Mouse (Mus musculus) macrophage (primary cell): Measurements from ENCODE around the gene Slc7a7. TPM values are rescaled to one million over a fixed set of nuclear protein-coding genes. Genes with fewer than 3 reads are reported as not detected.

Source experiments
- H3K27ac ChIP-seq: fragments of 350-480 bp; formaldehyde crosslinking; 2 replicates; pipeline ENCODE4 v1.9.0; 2021
- H3K36me3 ChIP-seq: fragments of 350-480 bp; formaldehyde crosslinking; 2 replicates; pipeline ENCODE4 v1.9.0; 2021; ENCODE audit errors: inconsistent target
- H3K4me3 ChIP-seq: fragments of 350-480 bp; formaldehyde crosslinking; 2 replicates; pipeline ENCODE4 v1.9.0; 2021; ENCODE audit errors: inconsistent target
- H3K79me2 ChIP-seq: fragments of 350-480 bp; formaldehyde crosslinking; 2 replicates; pipeline ENCODE4 v1.9.0; 2021; ENCODE audit errors: inconsistent target
- WGBS: methylation state at CpG from one replicate; pipeline ENCODE4 v1.1.7; 2026; ENCODE audit warnings: inconsistent platforms; ENCODE audit not compliant: missing documents; 5-methylcytosine and 5-hydroxymethylcytosine counted together
- polyA plus RNA-seq: library from polyadenylated mRNA; stranded (reverse); fragments of 250-400 nt; gene quantifications from 3 replicates; pipeline ENCODE4 v1.2.4, GENCODE M21; 2018; ENCODE audit warnings: inconsistent platforms
- total RNA-seq, 78 experiments: library from RNA; depleted of rRNA; stranded (reverse); fragments of 250-400 nt; gene quantifications; 1 replicate in 9 of 78; 2 replicates in 24 of 78; 3 replicates in 43 of 78; 4 replicates in 2 of 78; pipeline ENCODE4 v1.2.4; 2018; ENCODE audit warnings: inconsistent platforms in 56 of 78

Gene Slc7a7
- 10 to 100 TPM; 15.0 to 82.0 (median 43.4) TPM for total RNA-seq (2018; cell fraction: chromatin; rRNA removed)
- total RNA-seq (2018; cell fraction: cytosol; rRNA removed), result 100 to 1,000 TPM in 1 of 26 experiments, 10 to 100 TPM in 25; 33.4 to 102 (median 60.1) TPM
- total RNA-seq (2018; cell fraction: nucleus; rRNA removed), result 10 to 100 TPM; 31.1 to 77.3 (median 52.1) TPM
- 39.3 to 48.7 TPM (median 48.3 TPM) in 3 replicates for polyA plus RNA-seq

- Histone ChIP-seq H3K27ac (no peak within 1 kb of the TSS), H3K4me3 (no peak within 1 kb of the TSS)
Measured at GRCm38 (mm10) chr14:54417623-54418081, at the start of gene Slc7a7. Slc7a7 (minus strand) TSS chr14:54417780.

GRCm38 (mm10) chr14:54464293-54465005, 46.9 kb upstream of the Slc7a7 start:
- WGBS, result under 1% methylated on average over 43 of the region's 57 CpGs
- Histone ChIP-seq H3K27ac (no peak overlapping the region), H3K4me3 (peak overlapping the region; percentile 37), H3K79me2 (no peaks in the 10 kb centered on the region; the same call in 1 of the 2 replicates), H3K36me3 (peaks cover 33% of the 10 kb centered on the region)

More at GRCm38 (mm10) chr14:54417623-54418081, at the start of gene Slc7a7:
- 41% methylated on average over 19 of the region's 19 CpGs for WGBS
- Histone ChIP-seq H3K79me2 (no peaks in the 10 kb centered on the region), H3K36me3 (no peaks in the 10 kb centered on the region)

- Histone ChIP-seq H3K4me3 (peak within 1 kb of the TSS; percentile 43), H3K27ac (peak within 1 kb of the TSS; percentile 39), H3K36me3 (peaks cover 28% of the 10 kb centered on the region), H3K79me2 (no peaks in the 10 kb centered on the region; the same call in 1 of the 2 replicates)
- 0% methylated on average over 22 of the region's 35 CpGs for WGBS
Measured at GRCm38 (mm10) chr14:54463959-54464292, 46.3 kb upstream of the Slc7a7 start, which contains the start of gene Lrp10. Lrp10 (plus strand) TSS chr14:54464137.

- Histone ChIP-seq H3K27ac (peak overlapping the region; percentile 39), H3K4me3 (peak overlapping the region; percentile 43), H3K79me2 (no peaks in the 10 kb centered on the region; the same call in 1 of the 2 replicates), H3K36me3 (peaks cover 22% of the 10 kb centered on the region)
- 1% methylated on average over 12 of the region's 12 CpGs for WGBS
Measured at GRCm38 (mm10) chr14:54463108-54463958, 45.8 kb upstream of the Slc7a7 start.

- H3K79me2 ChIP-seq, result no peaks in the 10 kb centered on the region; the same call in 1 of the 2 replicates
- peaks cover 10% of the 10 kb centered on the region for H3K36me3 ChIP-seq
- no peak overlapping the region for H3K27ac ChIP-seq
- WGBS, result 87% methylated on average over 4 of the region's 4 CpGs
- H3K4me3 ChIP-seq, result no peak overlapping the region
Measured at GRCm38 (mm10) chr14:54462146-54462545, 44.6 kb upstream of the Slc7a7 start.

DNA sequence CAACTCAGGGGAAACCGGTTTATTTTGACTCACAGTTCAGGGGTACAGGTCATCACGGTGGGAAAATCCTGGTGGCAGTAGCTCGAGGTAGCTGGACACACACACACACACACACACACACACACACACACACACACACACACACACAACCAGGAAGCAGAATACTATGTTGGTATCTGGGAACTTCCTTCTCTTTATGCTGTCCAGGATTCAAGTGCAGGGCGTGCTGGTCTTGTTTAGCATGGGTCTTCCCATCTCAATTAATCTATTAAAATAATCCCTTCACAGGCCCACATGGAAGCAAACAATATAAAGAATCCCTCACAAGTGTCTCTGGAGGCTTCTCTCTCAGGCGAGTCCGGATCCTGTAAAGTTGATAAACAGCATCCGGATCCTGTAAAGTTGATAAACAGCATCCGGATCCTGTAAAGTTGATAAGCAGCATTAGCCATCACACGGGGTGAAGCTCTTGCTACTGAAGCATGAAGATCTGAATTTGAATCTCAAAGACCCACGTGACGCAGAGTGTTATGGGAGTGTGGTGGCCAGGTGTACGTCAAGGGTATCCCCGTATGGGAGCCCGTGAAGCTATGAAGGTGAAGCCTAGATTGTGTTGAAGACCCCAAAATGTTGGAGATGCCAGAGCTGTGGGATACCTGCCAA, 40.5 kb upstream of the Slc7a7 start:
- 96% methylated on average over 11 of the region's 14 CpGs for WGBS
- no peak overlapping the region for H3K27ac ChIP-seq
- H3K36me3 ChIP-seq, result no peaks in the 10 kb centered on the region
- H3K4me3 ChIP-seq, result no peak overlapping the region
- no peaks in the 10 kb centered on the region for H3K79me2 ChIP-seq

- no peak overlapping the region for H3K4me3 ChIP-seq
- H3K79me2 ChIP-seq, result no peaks in the 10 kb centered on the region
- no peak overlapping the region for H3K27ac ChIP-seq
- WGBS, result 84% methylated on average over 11 of the region's 11 CpGs
- H3K36me3 ChIP-seq, result no peaks in the 10 kb centered on the region
Measured at GRCm38 (mm10) chr14:54454669-54455528, 37.3 kb upstream of the Slc7a7 start.

- Histone ChIP-seq H3K27ac (no peak overlapping the region), H3K79me2 (no peaks in the 10 kb centered on the region), H3K36me3 (no peaks in the 10 kb centered on the region), H3K4me3 (no peak overlapping the region)
- 93% methylated on average over 8 of the region's 9 CpGs for WGBS
Measured at GRCm38 (mm10) chr14:54453566-54453965, 36.0 kb upstream of the Slc7a7 start.

DNA sequence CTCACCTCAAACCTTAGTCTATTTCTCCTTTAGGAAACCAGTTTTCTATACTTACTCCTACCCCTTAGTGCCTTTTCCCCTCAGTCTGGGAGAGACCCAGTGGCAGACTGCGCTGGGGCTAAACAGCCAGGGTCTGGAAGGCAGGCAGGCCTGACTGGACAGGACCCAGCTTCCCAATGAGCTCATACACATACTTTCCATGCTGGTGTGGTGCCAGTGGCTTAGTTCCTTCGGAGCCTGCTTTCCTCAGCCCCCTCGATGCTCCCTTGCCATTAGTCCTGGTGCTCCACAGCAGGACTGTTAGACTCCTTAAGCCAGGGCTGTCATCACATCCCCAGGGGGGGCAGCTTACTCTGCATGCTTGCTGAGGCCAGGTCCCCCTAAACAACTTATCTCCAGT, 27.9 kb upstream of the Slc7a7 start:
- 90% methylated on average over 3 of the region's 3 CpGs for WGBS
- H3K4me3 ChIP-seq, result no peak overlapping the region
- no peak overlapping the region for H3K27ac ChIP-seq
- H3K79me2 ChIP-seq, result no peaks in the 10 kb centered on the region
- no peaks in the 10 kb centered on the region for H3K36me3 ChIP-seq

DNA sequence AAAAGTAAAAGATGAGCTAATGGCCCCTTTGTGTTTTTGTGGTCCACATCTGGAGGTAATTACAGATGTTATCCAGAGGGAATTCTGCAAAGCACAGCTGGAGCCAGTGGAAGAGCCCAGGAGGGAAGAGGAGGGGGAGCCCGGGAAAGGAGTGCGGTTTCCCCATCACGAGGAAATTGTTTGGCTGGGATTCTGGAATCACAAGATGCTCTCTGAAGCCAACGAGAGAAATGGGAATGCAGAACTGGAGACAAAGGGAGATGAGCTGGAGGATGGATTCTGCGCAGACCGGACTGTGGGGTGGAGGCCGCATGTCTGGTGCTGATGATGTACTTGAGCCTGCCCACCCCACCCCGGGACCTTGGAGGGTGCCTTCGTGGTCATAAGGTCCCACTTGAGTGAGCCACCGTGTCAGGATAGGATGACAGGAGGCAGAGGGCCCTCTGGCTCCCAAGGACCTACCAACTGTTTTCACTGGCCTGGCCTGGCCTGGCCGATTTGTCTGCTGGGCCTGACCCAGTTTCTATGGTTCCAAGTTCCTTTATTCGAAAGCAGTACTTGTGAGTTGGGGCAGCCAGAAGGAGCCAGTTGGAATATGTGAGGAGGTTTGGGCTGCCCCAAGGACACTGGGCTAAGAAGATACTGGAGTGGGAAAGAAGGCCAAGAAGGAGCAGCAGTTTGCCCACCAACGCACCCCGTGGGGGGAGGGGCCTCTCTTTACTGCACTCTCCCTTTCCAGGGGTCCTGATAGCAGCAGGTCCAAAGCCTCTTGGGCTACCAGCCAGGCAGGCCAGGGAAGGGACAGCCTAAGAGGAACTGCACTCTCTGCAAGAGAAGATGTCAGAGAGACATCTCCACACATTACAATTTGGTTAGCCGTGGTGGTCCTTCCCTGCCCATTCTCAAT, 26.4 kb upstream of the Slc7a7 start:
- Histone ChIP-seq H3K4me3 (no peak overlapping the region), H3K36me3 (no peaks in the 10 kb centered on the region), H3K27ac (no peak overlapping the region), H3K79me2 (no peaks in the 10 kb centered on the region)
- 88% methylated on average over 14 of the region's 15 CpGs for WGBS

DNA sequence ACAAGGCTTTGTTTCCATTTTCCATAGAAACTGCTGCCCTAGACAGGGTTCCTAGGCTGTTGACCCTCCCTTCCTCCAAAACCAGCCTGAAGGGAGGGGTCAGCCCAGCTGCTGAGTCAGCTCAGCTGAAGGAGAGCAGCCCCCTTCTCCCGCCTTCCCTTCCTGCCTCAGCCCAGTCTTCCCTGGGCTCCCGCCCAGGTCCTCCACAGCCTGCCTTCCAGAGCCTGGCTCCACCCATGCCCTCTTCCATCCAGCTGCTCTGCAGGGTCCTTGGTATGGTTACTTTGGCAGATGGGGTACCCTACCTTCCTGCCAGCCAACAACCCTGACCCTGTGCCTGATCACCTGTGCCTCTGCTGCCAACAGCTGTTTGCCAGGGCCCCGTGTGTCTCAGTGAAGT, 25.6 kb upstream of the Slc7a7 start:
- WGBS, result 72% methylated on average over 3 of the region's 3 CpGs
- H3K79me2 ChIP-seq, result no peaks in the 10 kb centered on the region
- H3K27ac ChIP-seq, result no peak overlapping the region
- H3K36me3 ChIP-seq, result no peaks in the 10 kb centered on the region
- H3K4me3 ChIP-seq, result no peak overlapping the region

DNA sequence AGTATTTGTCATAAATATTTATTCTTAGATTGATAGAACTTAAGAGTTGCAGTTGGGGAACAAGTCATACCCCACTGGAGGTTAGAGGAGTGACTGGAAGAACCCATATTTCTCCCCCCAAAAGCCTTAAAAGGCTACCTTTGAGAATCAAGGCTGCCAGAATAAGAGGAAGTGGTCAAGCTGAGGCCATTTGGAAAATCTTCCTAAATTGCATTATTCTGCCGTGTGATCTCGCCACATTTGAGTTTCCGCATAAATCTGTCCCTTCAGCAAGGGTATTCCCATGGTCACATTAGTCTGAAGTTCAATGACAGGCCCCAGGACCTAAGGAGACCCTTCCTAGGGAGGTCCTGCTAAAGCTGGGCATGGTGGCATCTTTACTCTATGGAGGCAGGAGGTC, 25.0 kb upstream of the Slc7a7 start:
- 9% methylated on average over 3 of the region's 3 CpGs for WGBS
- no peak overlapping the region for H3K27ac ChIP-seq

DNA sequence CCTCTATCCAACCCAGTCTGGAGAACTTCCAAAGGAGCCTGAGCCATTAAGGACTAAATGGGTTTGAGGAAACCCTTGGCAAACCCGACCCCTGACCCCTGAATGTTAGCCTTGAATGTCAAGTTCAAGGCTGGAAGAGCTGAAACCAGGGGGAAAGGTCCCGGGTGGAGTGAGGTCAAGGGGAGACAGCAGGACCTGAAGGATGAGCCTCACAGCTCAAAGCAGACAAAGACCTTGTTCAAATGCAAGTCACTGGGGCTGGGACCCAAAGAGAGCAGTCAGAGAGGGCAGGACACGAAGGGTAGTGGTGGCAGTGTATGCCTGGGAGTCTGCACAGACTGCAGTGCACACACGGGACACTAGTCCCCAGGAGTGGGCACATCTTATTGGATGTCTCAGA, 23.8 kb upstream of the Slc7a7 start:
- no peaks in the 10 kb centered on the region for H3K79me2 ChIP-seq
- H3K27ac ChIP-seq, result no peak overlapping the region
- H3K4me3 ChIP-seq, result no peak overlapping the region
- 96% methylated on average over 4 of the region's 4 CpGs for WGBS
- no peaks in the 10 kb centered on the region for H3K36me3 ChIP-seq

More for the DNA sequence above, 25.0 kb upstream of the Slc7a7 start:
- H3K4me3 ChIP-seq, result no peak overlapping the region
- H3K36me3 ChIP-seq, result no peaks in the 10 kb centered on the region
- no peaks in the 10 kb centered on the region for H3K79me2 ChIP-seq
